Mouse (Mus musculus) erythroblast, embryonic 14.5 days (primary cell): Measurements from ENCODE around the gene Cybc1. TPM values are rescaled to one million over a fixed set of nuclear protein-coding genes. Genes with fewer than 3 reads are reported as not detected.

Source experiments
- H3K27me3 ChIP-seq: 2 replicates; pipeline ENCODE4 v1.6.1; 2012; ENCODE audit warnings: inconsistent platforms; ENCODE audit not compliant: control insufficient read depth
- H3K36me3 ChIP-seq: 2 replicates; pipeline ENCODE4 v1.6.1; 2012; ENCODE audit warnings: mild to moderate bottlenecking, inconsistent platforms; ENCODE audit not compliant: control insufficient read depth
- H3K4me1 ChIP-seq: 2 replicates; pipeline ENCODE4 v1.6.1; 2012; ENCODE audit warnings: inconsistent platforms; ENCODE audit not compliant: control insufficient read depth
- H3K4me3 ChIP-seq: replicated peaks from 2 replicates; pipeline ENCODE3; 2012; ENCODE audit warnings: moderate library complexity, mild to moderate bottlenecking, inconsistent platforms
- H3K9me3 ChIP-seq: 2 replicates; pipeline ENCODE4 v1.6.1; 2012; ENCODE audit warnings: low read length, inconsistent platforms, mixed read lengths; ENCODE audit not compliant: control insufficient read depth
- GATA1 ChIP-seq: IDR thresholded peaks from 2 replicates; pipeline ENCODE4 v1.6.1; 2012; ENCODE audit warnings: low read length, inconsistent platforms, mixed read lengths
- TAL1 ChIP-seq: IDR thresholded peaks from 3 replicates; pipeline ENCODE4 v1.6.1; 2012; ENCODE audit warnings: low read length, inconsistent platforms, mixed read lengths
- polyA plus RNA-seq: library from polyadenylated mRNA; stranded (reverse); fragments of >175 nt; gene quantifications from 2 replicates; pipeline ENCODE4 v1.2.3, GENCODE M21; 2012

Cybc1 gene
- polyA plus RNA-seq, 1 experiment, result 1.4 TPM

GRCm38 (mm10) chr11:121192742-121193141 lies 36.4 kb downstream of the Cybc1 start:
- Histone ChIP-seq H3K9me3 (no peaks in the 10 kb centered on the region), H3K27me3 (no peaks in the 10 kb centered on the region), H3K4me1 (no peaks in the 10 kb centered on the region; the same call in 1 of the 2 replicates), H3K4me3 (no peak overlapping the region), H3K36me3 (peaks cover 2% of the 10 kb centered on the region; the same call in 1 of the 2 replicates)
- no peak for TF ChIP-seq TAL1
- no peak for TF ChIP-seq GATA1

- peaks cover 6% of the 10 kb centered on the region for H3K36me3 ChIP-seq
- no peaks in the 10 kb centered on the region; the same call in 1 of the 2 replicates for H3K4me1 ChIP-seq
- H3K27me3 ChIP-seq, result no peaks in the 10 kb centered on the region
- no peak for TF ChIP-seq GATA1
- TF ChIP-seq TAL1, result no peak
- no peak overlapping the region for H3K4me3 ChIP-seq
- no peaks in the 10 kb centered on the region for H3K9me3 ChIP-seq
Measured at GRCm38 (mm10) chr11:121189681-121190080, 39.4 kb downstream of the Cybc1 start.

GRCm38 (mm10) chr11:121176285-121177270 lies 52.5 kb downstream of the Cybc1 start:
- Histone ChIP-seq H3K27me3 (no peaks in the 10 kb centered on the region), H3K4me3 (no peak overlapping the region), H3K36me3 (peaks cover under 1% of the 10 kb centered on the region; the same call in 1 of the 2 replicates), H3K9me3 (no peaks in the 10 kb centered on the region), H3K4me1 (no peaks in the 10 kb centered on the region; the same call in 1 of the 2 replicates)
- no peak for TF ChIP-seq TAL1
- TF ChIP-seq GATA1, result no peak

- Histone ChIP-seq H3K4me1 (no peaks in the 10 kb centered on the region; the same call in 1 of the 2 replicates), H3K4me3 (no peak overlapping the region), H3K36me3 (no peaks in the 10 kb centered on the region), H3K9me3 (no peaks in the 10 kb centered on the region), H3K27me3 (no peaks in the 10 kb centered on the region)
- TF ChIP-seq GATA1 (no peak), TAL1 (no peak)
Measured at GRCm38 (mm10) chr11:121174234-121174633, 54.9 kb downstream of the Cybc1 start.

GRCm38 (mm10) chr11:121173203-121173602 lies 55.9 kb downstream of the Cybc1 start:
- Histone ChIP-seq H3K27me3 (no peaks in the 10 kb centered on the region), H3K9me3 (no peaks in the 10 kb centered on the region), H3K4me1 (no peaks in the 10 kb centered on the region; the same call in 1 of the 2 replicates), H3K36me3 (no peaks in the 10 kb centered on the region), H3K4me3 (no peak overlapping the region)
- TF ChIP-seq TAL1 (no peak), GATA1 (no peak)

Other genes starting within 250 kb of the Cybc1 start
- 10.5 and 11.4 TPM in 2 replicates for gene Csnk1d, start 238.0 kb downstream of the Cybc1 start, polyA plus RNA-seq
- not detected in 2 replicates for gene Cd7, start 189.9 kb downstream of the Cybc1 start, polyA plus RNA-seq
- not detected in 2 replicates for gene Sectm1b, start 165.8 kb downstream of the Cybc1 start, polyA plus RNA-seq
- gene Sectm1a, start 148.1 kb downstream of the Cybc1 start, polyA plus RNA-seq, result not detected in 2 replicates
- not detected in 2 replicates for gene Tex19.2, start 110.6 kb downstream of the Cybc1 start, polyA plus RNA-seq
- not detected in 2 replicates for gene Tex19.1, start 83.2 kb downstream of the Cybc1 start, polyA plus RNA-seq
- gene Uts2r, start 69.1 kb downstream of the Cybc1 start, polyA plus RNA-seq, result 0.03 TPM in 1 of 2 replicates, not detected in the other
- gene Hexdc, start 24.9 kb downstream of the Cybc1 start, polyA plus RNA-seq, result 0.50 and 0.58 TPM in 2 replicates
- 1.2 and 1.4 TPM in 2 replicates for gene Ogfod3, start 24.6 kb downstream of the Cybc1 start, polyA plus RNA-seq
- gene Narf, start 7.9 kb upstream of the Cybc1 start, polyA plus RNA-seq, result 5.0 and 6.6 TPM in 2 replicates
- gene Foxk2, start 30.7 kb upstream of the Cybc1 start, polyA plus RNA-seq, result 1.4 and 2.0 TPM in 2 replicates
- gene Wdr45b, start 125.1 kb upstream of the Cybc1 start, polyA plus RNA-seq, result 0.39 and 0.46 TPM in 2 replicates
- gene Rab40b, start 158.9 kb upstream of the Cybc1 start, polyA plus RNA-seq, result 0.02 TPM in 1 of 2 replicates, not detected in the other
- 3.4 and 5.6 TPM in 2 replicates for gene Fn3krp, start 192.1 kb upstream of the Cybc1 start, polyA plus RNA-seq
- gene Fn3k, start 205.6 kb upstream of the Cybc1 start, polyA plus RNA-seq, result 24.1 and 24.7 TPM in 2 replicates
- 0.42 and 0.45 TPM in 2 replicates for gene Tbcd, start 222.6 kb upstream of the Cybc1 start, polyA plus RNA-seq